Mouse (Mus musculus) embryonic fibroblast, embryonic 13.5 days (primary cell): ENCODE data around the gene Sult2a7.

Experiments
- CTCF ChIP-seq: IDR thresholded peaks from 2 replicates; pipeline ENCODE4 v1.5.1; 2011; ENCODE audit warnings: mild to moderate bottlenecking, control low read depth, low read length, moderate library complexity, borderline replicate concordance; ENCODE audit not compliant: insufficient read depth
- POLR2A ChIP-seq: IDR thresholded peaks from 2 replicates; pipeline ENCODE4 v1.6.1; 2011; ENCODE audit warnings: low read depth, mild to moderate bottlenecking, control low read depth, low read length, moderate library complexity

DNA sequence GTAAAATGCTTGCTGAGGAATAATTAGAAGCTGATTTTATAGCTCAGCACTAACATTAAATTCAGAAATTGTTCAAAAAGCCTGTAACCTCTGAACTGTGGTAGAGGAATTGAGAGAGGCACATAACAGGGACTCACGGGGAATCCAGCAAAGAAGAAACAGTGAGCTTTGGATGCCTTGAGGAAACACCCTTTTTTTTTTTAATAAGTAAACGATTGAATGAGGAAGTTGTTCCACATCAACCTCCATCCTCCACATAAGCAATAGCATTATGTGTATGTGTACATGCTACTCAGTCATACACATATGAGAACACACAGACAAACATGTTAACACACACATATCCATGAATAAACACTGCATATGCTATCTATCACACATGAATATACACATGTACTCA lies 56.0 kb downstream of the Sult2a7 start:
- TF ChIP-seq CTCF = no peak
- no peak for TF ChIP-seq POLR2A
